Mouse (Mus musculus): Measurements from ENCODE around the gene Fndc5.

- TF ChIP-seq CTCF (IDR thresholded peaks at IDR 0.05; ENCODE audit: low read depth) (no peak), EP300 (optimal IDR thresholded peaks at IDR 0.05) (no peak)
These were observed 53.7 kb downstream of the Fndc5 start for GRCm38 (mm10) chr4:129190538-129190937.

Measured in stomach, postnatal 0 days (tissue).